Mouse (Mus musculus): ENCODE measurements around the gene Osbpl6.

DNA sequence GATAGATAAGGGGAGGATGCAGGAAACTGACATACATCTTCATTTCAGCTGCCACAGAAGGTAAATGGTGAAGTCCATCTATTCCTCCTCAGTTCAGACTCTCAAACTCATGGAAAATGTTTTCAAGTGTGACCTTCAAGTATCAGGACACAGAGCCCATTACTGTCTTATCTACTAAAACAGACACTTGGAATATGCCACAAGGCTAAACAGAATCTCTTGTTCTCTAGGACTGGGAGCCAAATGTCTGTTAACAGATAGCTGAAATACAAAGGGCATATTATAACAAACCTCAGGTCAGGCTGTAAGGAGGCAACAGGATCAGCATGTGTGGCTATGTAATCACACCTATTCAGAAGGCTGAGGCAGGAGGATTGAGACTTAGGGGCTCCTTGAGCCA is 237.5 kb downstream of the Osbpl6 start:
- no peak for TF ChIP-seq CTCF (IDR thresholded peaks at IDR 0.05; ENCODE audit: extremely low read depth, insufficient read depth, insufficient read length, insufficient replicate concordance)
- TF ChIP-seq POLR2A (IDR thresholded peaks at IDR 0.05; ENCODE audit: low read depth, low read length): no peak

Data from spleen, adult 2 months (tissue).